Mouse (Mus musculus) layer of hippocampus, adult 9-10 months (tissue): ENCODE data around the gene Igf1.
A peak's percentile ranks its signal among the peaks of the same experiment; 100 is the strongest.

Experiments
- DNase-seq: peaks from one replicate; pipeline ENCODE4 v3.0.0; 2022; ENCODE audit warnings: low spot score

Igf1 gene

DNA sequence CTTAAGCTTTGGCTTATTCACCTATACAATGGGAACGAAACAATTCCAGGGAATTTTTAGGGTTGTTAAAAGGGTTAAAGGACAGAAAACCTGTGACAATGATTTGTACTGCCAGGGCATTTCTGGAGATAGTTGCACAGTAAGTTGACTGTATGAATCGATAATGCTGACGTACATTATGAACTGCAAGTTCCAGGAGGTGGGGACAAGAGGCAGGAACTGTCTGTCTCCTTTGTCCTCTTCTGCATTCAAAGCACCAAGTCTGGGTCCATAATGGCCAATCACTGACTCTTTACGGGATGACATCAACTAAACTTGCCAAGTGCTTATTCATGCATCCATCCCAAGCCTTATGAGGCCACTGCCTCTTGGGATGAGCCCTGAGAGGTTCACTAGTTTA, 39.3 kb downstream of the Igf1 start:
- DNase-seq = no peak

DNA sequence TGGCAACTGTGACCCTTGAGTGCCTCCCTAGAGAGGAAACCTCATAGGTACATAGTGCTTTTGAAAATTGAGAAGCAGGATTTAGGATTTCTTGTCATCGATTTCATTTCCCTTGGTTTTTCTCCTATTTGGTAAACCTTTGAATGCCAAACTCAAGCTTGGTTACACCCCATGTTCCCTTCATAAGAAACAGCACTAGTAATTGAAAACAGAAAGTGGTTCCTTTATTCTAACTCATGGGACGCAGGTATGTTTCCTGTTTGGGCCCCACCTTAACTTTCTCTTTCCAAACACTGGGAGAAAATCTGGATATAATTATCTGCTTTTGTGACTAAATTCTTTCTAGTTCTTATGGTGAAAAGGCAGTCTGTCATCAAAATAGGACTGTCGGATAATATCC, 40.8 kb downstream of the Igf1 start:
- DNase-seq = no peak

DNA sequence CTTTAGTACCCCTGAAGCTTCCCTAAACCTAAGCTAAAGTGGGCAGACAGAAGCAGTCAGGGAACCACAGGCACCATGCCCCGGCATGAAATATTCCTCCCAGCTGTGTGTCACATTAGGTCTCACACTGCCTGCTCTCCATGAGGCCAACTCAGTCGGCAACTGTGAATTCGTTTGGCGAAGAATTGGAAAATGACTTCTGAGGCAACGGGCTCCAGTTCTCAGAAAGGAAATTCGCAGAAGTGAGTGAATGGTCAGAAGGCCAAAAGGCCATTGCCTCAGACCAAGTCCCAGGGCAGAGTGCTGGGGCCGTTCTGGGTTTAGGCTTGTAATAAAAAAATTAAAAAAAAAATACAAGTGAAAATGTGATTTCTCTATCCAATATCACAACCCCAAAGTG, 43.9 kb downstream of the Igf1 start:
- no peak for DNase-seq

GRCm38 (mm10) chr10:87904324-87904723, 46.3 kb downstream of the Igf1 start:
- DNase-seq = no peak

GRCm38 (mm10) chr10:87905087-87905486, 47.0 kb downstream of the Igf1 start:
- DNase-seq = no peak

GRCm38 (mm10) chr10:87906121-87906520, 48.1 kb downstream of the Igf1 start:
- no peak for DNase-seq

GRCm38 (mm10) chr10:87906757-87907307, 48.8 kb downstream of the Igf1 start:
- DNase-seq = no peak

DNA sequence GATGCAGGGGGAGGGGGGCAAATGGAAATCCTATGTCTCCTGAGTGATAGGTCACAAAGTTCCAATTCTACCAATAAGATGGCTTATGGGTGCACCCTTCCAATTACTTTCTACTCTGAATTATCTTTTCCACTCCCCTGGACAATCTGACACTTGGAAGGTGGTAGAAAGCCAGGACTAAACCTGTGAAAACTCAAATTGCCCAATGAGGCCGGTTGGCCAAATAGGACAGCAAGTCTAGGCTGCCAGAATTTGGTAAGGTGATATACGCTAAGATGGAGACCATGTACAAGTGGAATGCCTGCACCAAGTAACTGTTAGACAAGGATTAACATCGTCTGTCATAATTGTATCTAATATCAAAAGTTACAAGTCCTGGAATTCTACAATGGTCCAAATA, 55.8 kb downstream of the Igf1 start:
- no peak for DNase-seq

- DNase-seq = no peak
These were observed 56.9 kb downstream of the Igf1 start for GRCm38 (mm10) chr10:87914932-87915331.

- DNase-seq = no peak
These were observed 57.7 kb downstream of the Igf1 start for GRCm38 (mm10) chr10:87915782-87916181.

DNA sequence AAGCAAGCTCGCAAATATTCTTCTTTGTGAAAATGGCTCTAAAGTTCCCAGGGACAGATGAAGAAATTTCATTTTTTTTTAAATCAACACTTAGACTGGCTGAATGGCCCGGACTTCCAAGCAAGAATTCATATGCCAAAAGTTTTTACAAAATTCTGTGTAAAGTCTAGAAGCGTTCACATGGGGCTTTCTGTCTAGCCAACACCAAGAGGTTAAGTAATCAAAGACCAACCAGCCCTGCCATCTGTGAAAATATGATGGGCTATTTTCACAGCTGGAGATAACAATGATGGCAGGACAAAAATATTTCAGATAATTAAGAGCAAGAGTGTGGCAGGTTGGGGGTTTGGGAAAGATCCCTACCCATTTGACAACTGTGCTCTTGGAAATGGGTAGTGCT, 64.2 kb downstream of the Igf1 start:
- no peak for DNase-seq

GRCm38 (mm10) chr10:87926564-87926963, 68.5 kb downstream of the Igf1 start:
- no peak for DNase-seq

DNA sequence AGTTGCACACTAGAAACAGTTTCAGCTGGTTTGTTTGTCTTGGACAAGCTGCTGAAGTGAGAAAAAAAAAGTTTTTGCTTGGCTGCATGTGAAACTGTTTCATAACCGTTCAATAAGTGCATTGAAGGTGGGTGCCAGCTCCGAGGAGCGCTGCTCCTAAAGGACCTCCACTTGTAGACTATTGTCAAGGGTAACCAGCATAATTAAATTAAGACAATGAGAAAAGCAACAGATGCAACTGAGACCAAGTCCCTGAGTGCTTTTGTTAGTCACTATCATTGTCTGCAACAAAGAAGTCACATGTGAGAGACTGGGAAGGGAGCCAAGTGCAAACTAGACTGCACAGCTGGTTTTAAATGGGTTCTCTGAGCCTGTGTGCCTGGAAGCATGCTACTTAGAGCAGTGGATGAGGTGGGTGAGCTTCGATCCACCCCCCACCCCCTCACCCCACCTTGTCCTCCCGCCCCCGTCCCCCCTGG, 69.1 kb downstream of the Igf1 start:
- DNase-seq = peak; percentile 64

DNA sequence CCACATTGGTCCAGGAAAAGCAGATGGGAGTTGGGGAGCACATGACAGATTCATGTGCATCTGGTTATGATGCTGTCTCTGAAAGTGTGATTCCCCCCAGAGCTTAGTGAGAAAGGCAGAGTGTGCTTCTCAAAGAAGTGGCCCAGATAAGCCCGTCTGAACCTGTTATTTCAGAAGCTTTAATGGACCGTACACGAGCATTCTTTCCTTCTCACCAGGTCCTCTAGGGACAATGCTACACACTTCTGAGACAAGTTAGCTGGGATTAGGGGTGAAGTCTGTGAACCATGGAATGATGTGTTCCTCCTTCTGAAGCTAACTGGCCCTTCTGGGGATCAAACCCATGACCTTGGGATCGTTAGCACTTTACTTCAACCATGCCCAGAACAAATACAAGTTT, 90.1 kb downstream of the Igf1 start:
- no peak for DNase-seq

DNA sequence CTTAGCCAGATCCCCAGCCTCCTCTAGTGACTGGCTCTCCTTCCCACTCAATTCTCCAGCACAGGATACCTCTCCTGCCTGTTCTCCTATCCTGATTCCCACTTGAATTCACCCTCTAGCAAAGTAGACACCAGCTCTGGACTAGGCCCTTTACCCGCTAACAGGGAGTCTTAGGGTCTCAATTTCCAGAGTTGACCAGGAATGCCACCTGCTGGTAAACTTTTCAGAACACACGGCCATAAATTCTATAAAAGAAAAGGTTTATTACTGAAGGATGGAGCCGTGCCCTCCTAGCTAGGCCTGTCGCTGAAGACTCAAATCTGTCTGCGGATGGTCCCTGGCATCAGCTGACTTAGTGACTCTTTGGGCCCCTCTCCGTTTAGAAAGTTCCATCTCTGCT, 113.5 kb downstream of the Igf1 start:
- no peak for DNase-seq

GRCm38 (mm10) chr10:87973911-87974631, 116.0 kb downstream of the Igf1 start:
- DNase-seq = no peak

DNA sequence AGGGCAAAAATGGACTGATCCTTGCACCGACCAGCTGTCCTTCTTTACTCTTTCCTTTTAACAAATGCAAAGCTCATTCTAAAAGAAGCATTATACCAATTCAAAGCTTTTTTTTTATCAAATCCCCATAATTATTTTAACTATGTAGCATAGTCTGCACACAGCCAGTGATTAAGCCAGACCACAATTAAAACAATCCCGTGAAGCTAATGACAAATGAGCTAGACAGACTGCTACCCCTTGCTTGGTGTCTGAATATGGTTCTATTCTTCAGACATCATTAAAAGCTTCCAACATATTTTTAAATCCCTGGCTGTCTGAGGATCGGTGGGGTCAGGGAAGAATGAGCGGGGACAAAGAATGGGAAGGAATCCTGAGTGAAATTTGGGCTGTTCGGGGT, 127.3 kb downstream of the Igf1 start:
- DNase-seq = no peak

DNA sequence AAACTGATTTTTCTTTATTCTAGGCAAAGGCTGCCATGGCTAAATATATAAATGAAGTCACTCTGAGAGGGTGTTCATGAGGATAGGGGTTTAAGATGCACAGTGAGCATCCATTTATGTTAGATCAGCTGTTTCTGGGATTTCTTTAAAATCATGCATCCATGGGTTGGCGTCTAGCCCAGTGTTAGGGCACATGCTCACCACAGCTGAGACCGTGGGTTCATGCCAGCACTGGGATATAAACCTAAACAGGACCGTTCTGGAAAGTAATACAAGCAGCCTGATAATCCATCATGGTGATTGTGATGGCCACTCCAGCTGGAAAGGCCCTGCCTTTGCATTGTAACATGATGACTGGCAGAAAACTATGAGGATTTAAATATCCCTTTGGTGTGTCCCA, 128.1 kb downstream of the Igf1 start:
- no peak for DNase-seq
